Mouse (Mus musculus) brown adipose tissue, adult 24 weeks (tissue): ENCODE data around the gene Hey2. TPM values are rescaled to one million over a fixed set of nuclear protein-coding genes. Genes with fewer than 3 reads are reported as not detected.

Experiments
- H3K27ac ChIP-seq: fragments of 200-500 bp; replicated peaks from 2 replicates; pipeline ENCODE4 v1.5.1; 2012; ENCODE audit warnings: low read depth, mild to moderate bottlenecking, low read length
- H3K4me1 ChIP-seq: fragments of 200-500 bp; 2 replicates; pipeline ENCODE4 v1.6.1; 2012; ENCODE audit warnings: low read length, mixed read lengths; ENCODE audit not compliant: control insufficient read depth, insufficient read depth, insufficient read length
- H3K4me3 ChIP-seq: fragments of 200-500 bp; 2 replicates; pipeline ENCODE4 v1.5.1; 2012; ENCODE audit warnings: low read depth, mild to moderate bottlenecking, low read length, moderate library complexity; ENCODE audit not compliant: insufficient read depth
- polyA plus RNA-seq: library from polyadenylated mRNA; stranded (reverse); fragments of >200 nt; gene quantifications from 2 replicates; pipeline ENCODE4 v1.2.4, GENCODE M21; 2012; ENCODE audit not compliant: missing spikeins, insufficient read depth, insufficient read length

The Hey2 gene
- polyA plus RNA-seq, 1 experiment: 0.67 TPM

GRCm38 (mm10) chr10:30802681-30803586 lies 39.7 kb downstream of the Hey2 start, which contains the start of gene Ncoa7:
TSS of gene Ncoa7 (minus strand) at chr10:30803326.
- no peaks in the 10 kb centered on the region for H3K4me1 ChIP-seq
- H3K27ac ChIP-seq: peak within 1 kb of the TSS; percentile 74
- H3K4me3 ChIP-seq: peak within 1 kb of the TSS; percentile 99

- Histone ChIP-seq H3K4me1 (no peaks in the 10 kb centered on the region; the same call in 1 of the 2 replicates), H3K4me3 (peak overlapping the region; percentile 99), H3K27ac (0 out of 2 replicates have a peak overlapping the region, but pooled peaks have one; percentile 68)
Measured at GRCm38 (mm10) chr10:30802033-30802432, 40.6 kb downstream of the Hey2 start.

DNA sequence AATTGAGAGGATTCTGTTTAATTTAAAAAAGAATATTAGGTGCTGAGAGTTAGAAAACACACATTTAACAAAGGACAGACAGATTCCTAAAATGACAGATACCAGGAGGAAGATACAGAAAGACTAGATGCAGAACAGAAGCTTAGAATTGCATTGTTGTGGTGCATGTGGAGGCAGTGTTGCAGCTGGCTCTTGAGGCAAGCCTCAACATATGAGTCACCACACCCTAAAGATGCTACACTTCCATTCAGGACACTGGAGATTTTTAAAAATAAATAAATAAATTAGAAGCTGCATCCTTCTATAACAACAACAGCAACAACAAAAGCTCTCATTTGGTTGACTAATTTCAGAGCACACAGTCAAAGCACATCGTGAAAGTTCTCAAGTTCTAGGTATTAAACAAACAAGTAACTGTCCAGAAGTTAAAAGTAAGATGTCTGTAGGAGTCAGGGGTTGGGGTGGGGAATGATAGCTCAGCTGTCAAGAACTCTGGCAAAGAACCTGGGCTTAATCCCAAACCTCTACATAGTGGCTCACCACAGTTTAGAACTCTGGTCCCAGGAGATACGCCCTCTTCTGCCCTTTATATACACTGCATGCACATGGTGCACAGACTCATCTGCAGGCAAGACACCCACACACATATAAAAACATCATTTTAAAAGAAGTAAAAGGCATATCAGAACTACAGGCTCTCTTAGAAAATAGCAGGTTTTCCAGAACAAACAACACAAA lies 42.7 kb downstream of the Hey2 start:
- Histone ChIP-seq H3K4me1 (peaks cover 2% of the 10 kb centered on the region; the same call in 1 of the 2 replicates), H3K27ac (no peak overlapping the region), H3K4me3 (no peak overlapping the region)

DNA sequence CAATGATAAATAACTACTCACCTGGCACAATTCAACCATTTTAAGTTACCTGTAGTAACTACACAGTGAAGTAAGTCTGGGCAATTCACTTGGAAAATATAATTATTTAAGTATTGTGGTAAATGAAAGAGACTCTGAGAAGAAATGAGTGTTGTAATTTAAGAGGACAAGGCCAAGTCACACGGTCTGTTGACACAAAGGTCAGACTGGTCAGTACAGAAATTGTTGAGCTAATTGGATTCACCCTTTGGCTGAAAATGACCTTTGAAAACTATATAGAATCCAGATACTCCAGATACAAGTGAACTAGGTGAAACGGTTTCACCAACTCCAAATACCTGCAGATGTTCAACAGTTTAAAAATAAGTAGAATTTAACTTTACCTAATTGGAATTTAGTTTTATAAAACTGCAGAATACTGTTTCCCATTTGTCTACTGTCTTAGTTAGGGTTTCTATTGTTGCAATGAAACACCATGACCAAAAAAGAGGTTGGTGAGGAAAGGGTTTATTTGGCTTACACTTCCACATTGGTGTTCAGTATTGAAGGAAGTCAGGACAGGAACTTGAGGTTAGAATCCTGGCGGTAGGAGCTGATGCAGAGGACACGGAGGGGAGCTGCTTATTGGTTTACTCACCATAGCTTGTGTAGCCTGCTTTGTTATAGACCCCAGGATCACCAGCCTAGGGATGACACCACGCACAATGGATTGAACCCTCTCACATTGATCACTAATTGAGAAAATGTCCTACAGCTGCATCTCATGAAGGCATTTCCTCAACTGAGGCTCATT lies 45.9 kb downstream of the Hey2 start:
- H3K4me1 ChIP-seq: peaks cover 2% of the 10 kb centered on the region; the same call in 1 of the 2 replicates
- peak overlapping the region; percentile 70 for H3K27ac ChIP-seq
- no peak overlapping the region for H3K4me3 ChIP-seq

GRCm38 (mm10) chr10:30791016-30791415 lies 51.6 kb downstream of the Hey2 start:
- no peak overlapping the region for H3K27ac ChIP-seq

DNA sequence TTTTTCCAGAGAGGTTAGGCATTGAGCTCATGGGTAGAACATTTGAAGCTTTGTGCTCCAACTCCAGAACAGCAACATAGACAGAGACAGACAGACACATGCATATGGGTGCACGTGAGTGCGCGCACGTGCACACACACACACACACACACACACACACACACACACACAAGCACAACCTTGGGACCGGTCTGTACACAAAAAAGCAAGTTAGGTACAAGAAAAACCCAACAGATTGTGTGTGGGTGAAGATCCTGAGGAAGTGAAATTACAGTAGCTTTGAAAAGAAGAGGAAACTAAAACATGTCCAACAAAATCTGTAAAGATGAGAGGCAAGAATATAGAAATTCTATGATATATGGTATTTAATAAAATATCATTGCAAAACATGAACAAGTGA lies 53.1 kb downstream of the Hey2 start:
- Histone ChIP-seq H3K27ac (no peak overlapping the region), H3K4me3 (no peak overlapping the region), H3K4me1 (0 out of 2 replicates have a peak, but pooled peaks cover 4% of the 10 kb centered on the region)

More at GRCm38 (mm10) chr10:30791016-30791415, 51.6 kb downstream of the Hey2 start:
- H3K4me1 ChIP-seq: no peaks in the 10 kb centered on the region
- H3K4me3 ChIP-seq: no peak overlapping the region

DNA sequence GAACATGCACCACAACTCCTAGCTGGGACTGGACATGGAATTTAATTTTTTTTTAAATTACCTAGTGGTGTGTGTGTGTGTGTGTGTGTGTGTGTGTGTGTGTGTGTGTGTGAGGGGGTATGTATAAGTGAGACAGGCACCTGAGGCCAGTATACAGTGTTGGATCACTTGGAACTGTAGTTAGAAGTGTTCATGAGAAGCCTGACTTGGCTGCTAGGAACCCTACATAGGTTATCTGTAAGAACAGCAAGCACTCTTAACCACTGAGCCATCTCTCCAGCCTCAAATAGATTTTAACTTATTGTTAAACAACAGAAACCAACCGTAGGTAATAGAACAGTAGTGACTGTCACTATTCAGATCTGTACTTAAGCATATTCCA lies 54.3 kb downstream of the Hey2 start:
- no peak overlapping the region for H3K4me3 ChIP-seq
- 0 out of 2 replicates have a peak, but pooled peaks cover 4% of the 10 kb centered on the region for H3K4me1 ChIP-seq
- no peak overlapping the region for H3K27ac ChIP-seq

DNA sequence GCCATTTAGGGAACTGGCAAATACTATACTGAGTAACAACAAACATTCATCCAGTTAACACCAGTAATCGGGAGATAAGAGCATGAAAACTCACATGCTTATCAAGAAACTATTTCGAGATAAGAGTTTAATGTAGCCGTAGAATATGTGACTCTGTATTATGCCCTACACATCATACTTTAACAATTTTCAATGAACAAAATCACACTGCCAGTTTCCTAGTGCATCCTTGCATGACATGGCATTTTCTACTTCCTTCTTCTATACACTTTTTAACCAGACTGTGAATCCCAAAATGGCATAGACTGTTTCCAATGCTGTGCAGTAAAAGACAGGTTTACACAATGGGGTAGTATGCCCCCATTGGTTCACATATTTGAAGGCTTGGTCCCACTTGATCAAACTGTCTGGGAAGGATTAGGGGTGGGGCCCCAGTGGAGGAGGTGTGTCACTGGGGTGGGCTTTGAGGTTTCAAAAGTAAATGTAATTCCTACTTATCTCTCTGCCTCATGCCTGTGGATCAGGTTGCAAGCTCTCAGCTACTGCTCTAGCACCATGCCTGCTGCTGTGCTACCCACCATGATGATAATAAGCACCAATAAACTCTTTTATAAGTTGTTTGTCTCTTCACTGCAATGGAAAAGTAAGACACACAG lies 54.8 kb downstream of the Hey2 start:
- Histone ChIP-seq H3K27ac (no peak overlapping the region), H3K4me1 (0 out of 2 replicates have a peak, but pooled peaks cover 4% of the 10 kb centered on the region), H3K4me3 (no peak overlapping the region)

- Histone ChIP-seq H3K4me1 (0 out of 2 replicates have a peak, but pooled peaks cover 4% of the 10 kb centered on the region), H3K4me3 (no peak overlapping the region), H3K27ac (no peak overlapping the region)
Measured at GRCm38 (mm10) chr10:30786103-30786754, 56.4 kb downstream of the Hey2 start.

Other genes with a start within 250 kb of the Hey2 start
- gene Trmt11, start 242.1 kb downstream of the Hey2 start, polyA plus RNA-seq: 11.9 and 14.6 TPM in 2 replicates
- gene Hint3, start 213.2 kb downstream of the Hey2 start, polyA plus RNA-seq: 159 and 164 TPM in 2 replicates
- gene Ncoa7, start 39.5 kb downstream of the Hey2 start, polyA plus RNA-seq: 11.1 and 20.7 TPM in 2 replicates